ENCODE assay signal across 8 mouse cellular contexts in the genomic region with DNA sequence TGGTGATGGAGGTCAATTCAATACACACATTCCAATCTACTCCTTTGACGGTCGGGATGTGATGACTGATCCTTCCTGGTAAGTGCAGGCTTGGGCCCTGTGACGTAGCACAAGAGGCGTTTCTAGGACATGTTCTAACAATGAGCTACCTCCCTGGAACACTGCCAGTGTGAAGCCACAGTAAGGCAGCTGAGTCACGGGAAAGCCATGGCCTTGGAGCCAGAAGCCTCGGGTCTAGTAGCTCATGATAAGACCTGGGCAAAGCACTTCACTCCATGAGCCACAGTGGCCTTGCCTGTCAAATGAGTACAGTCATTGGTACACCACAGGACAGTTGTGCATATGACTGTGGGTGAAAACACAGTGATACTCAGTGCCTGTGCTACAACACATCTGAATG. TPM values are rescaled to one million over a fixed set of nuclear protein-coding genes. Genes with fewer than 3 reads are reported as not detected.
DNase-seq lines count a peak whose midpoint lies in the region; ATAC-seq lines count a peak whose summit lies in the region.

No protein-coding gene starts in this region.

- H3K36me3 ChIP-seq in liver, embryonic 12.5 days = no peaks in the 10 kb centered on the region
- H3K36me3 ChIP-seq in forebrain, embryonic 16.5 days (ENCODE audit: control insufficient read depth, insufficient read depth) = no peaks in the 10 kb centered on the region
- H3K36me3 ChIP-seq in forebrain, embryonic 12.5 days (replicated peaks) = no peaks in the 10 kb centered on the region

- H3K4me1 ChIP-seq in liver, embryonic 12.5 days = peaks cover 12% of the 10 kb centered on the region
- H3K4me1 ChIP-seq in forebrain, embryonic 16.5 days (replicated peaks; ENCODE audit: control insufficient read depth, insufficient read depth, low read length) = peaks cover 3% of the 10 kb centered on the region
- no peaks in the 10 kb centered on the region for H3K4me1 ChIP-seq in forebrain, embryonic 12.5 days

- H3K27me3 ChIP-seq in liver, embryonic 12.5 days (replicated peaks) = no peaks in the 10 kb centered on the region
- H3K27me3 ChIP-seq in forebrain, embryonic 16.5 days (replicated peaks; ENCODE audit: control insufficient read depth, insufficient read depth, low read length) = no peaks in the 10 kb centered on the region
- H3K27me3 ChIP-seq in forebrain, embryonic 12.5 days = no peaks in the 10 kb centered on the region

- peak; percentile 58 for DNase-seq in urinary bladder, postnatal 25 days (ENCODE audit: low spot score)
- no peak for DNase-seq in urinary bladder, adult 2 months (ENCODE audit: low spot score)
- peak; percentile 74 for DNase-seq in fibroblast of lung, adult 2 months (ENCODE audit: low read depth)
- peak; percentile 53 to 67 for DNase-seq in thymus, postnatal 36 days
- no peak for DNase-seq in kidney, postnatal 14 days

- no peaks in the 10 kb centered on the region for H3K9me3 ChIP-seq in liver, embryonic 12.5 days (replicated peaks)
- no peaks in the 10 kb centered on the region for H3K9me3 ChIP-seq in forebrain, embryonic 16.5 days (ENCODE audit: control insufficient read depth, low read length)
- H3K9me3 ChIP-seq in forebrain, embryonic 12.5 days = no peaks in the 10 kb centered on the region

- no peak overlapping the region for H3K4me2 ChIP-seq in liver, embryonic 12.5 days
- no peak overlapping the region for H3K4me2 ChIP-seq in forebrain, embryonic 16.5 days (ENCODE audit: low read length)
- H3K4me2 ChIP-seq in forebrain, embryonic 12.5 days = no peak overlapping the region

- WGBS in liver, embryonic 12.5 days (ENCODE audit: insufficient replicate concordance) = 53% methylated on average over 6 of the region's 6 CpGs
- WGBS in forebrain, embryonic 16.5 days = 64% methylated on average over 6 of the region's 6 CpGs
- WGBS in forebrain, embryonic 12.5 days = 83% methylated on average over 6 of the region's 6 CpGs

- no peak overlapping the region for H3K9ac ChIP-seq in liver, embryonic 12.5 days
- no peak overlapping the region for H3K9ac ChIP-seq in forebrain, embryonic 16.5 days (replicated peaks; ENCODE audit: low read depth, low read length)
- H3K9ac ChIP-seq in forebrain, embryonic 12.5 days = no peak overlapping the region

- H3K27ac ChIP-seq in liver, embryonic 12.5 days = no peak overlapping the region
- H3K27ac ChIP-seq in forebrain, embryonic 16.5 days (ENCODE audit: low read length) = no peak overlapping the region
- no peak overlapping the region for H3K27ac ChIP-seq in forebrain, embryonic 12.5 days

- ATAC-seq in liver, embryonic 12.5 days = peak; percentile 30; the same call in 1 of the 2 replicates
- no peak for ATAC-seq in forebrain, embryonic 16.5 days
- ATAC-seq in forebrain, embryonic 12.5 days (ENCODE audit: low FRiP score) = no peak

- no peak overlapping the region for H3K4me3 ChIP-seq in liver, embryonic 12.5 days
- no peak overlapping the region for H3K4me3 ChIP-seq in forebrain, embryonic 16.5 days (replicated peaks; ENCODE audit: low read length)
- no peak overlapping the region for H3K4me3 ChIP-seq in forebrain, embryonic 12.5 days (replicated peaks)

RNA-seq across cellular contexts. Expression of a gene that starts 42.2 kb away (rescaled TPM):
- 29.0 TPM in 2 replicates for polyA plus RNA-seq in urinary bladder, adult 2 months (2012; rRNA removed)
- polyA plus RNA-seq in liver, embryonic 12.5 days (2016; fragmentation: Nextera tagmentation; extraction: Ambion mirVana) = 10.5 and 11.5 TPM in 2 replicates
- 46.5 and 53.9 TPM in 2 replicates for polyA plus RNA-seq in forebrain, embryonic 16.5 days (2015; fragmentation: Nextera tagmentation; extraction: Ambion mirVana)
- 99.1 and 103 TPM in 2 replicates for polyA plus RNA-seq in forebrain, embryonic 12.5 days (2016; fragmentation: Nextera tagmentation; extraction: Ambion mirVana)

Comparison
In these comparisons a context has a peak if more than half of its experiments do, and no peak if none do; other contexts are left out.
1. DNase-seq: peak in urinary bladder, postnatal 25 days (single experiment), fibroblast of lung, adult 2 months (single experiment) and thymus, postnatal 36 days (2 of 2); none in urinary bladder, adult 2 months (single experiment) and kidney, postnatal 14 days (single experiment).